Mouse (Mus musculus): ENCODE measurements at regions not wholly inside any gene's neighbourhood (a gene's known extent, or its start where the extent isn't known, plus 50 kb on each side); places are given as distances from the start of the nearest gene placed in this dataset.
A peak's percentile ranks its signal among the peaks of the same experiment; 100 is the strongest.
"Not testable (repeated sequence)": the region's sequence is repeated elsewhere in the genome, so short reads cannot be mapped to it uniquely, and the experiment has no call there.

DNA sequence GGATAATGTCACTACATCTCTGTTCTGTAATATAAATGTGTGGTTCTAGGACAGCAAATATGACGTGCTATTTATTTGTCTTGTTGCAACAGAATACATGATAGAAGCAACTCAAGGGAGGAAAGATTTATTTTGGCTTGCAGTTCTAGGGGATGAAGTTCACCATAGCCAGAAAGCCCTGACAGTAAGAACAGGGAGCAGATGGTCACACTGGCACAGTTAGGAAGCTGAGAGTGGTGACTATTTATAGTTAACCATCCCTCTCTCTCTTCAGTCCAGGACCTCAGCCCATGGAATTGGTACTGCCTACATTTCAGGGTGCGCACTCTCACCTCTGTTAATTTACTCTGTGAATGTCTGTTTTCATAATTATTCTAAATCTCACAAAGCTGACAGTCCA is 678.5 kb upstream of the Gm19410 start:
- Histone ChIP-seq H3K4me1 (replicated peaks; ENCODE audit: control insufficient read depth, insufficient read depth, low read length) (no peaks in the 10 kb centered on the region), H3K36me3 (ENCODE audit: control insufficient read depth, insufficient read depth, low read length) (no peaks in the 10 kb centered on the region), H3K9ac (ENCODE audit: low read length) (no peak overlapping the region), H3K27me3 (replicated peaks; ENCODE audit: control insufficient read depth, insufficient read depth, low read length) (no peaks in the 10 kb centered on the region), H3K27ac (ENCODE audit: low read depth) (no peak overlapping the region), H3K4me3 (ENCODE audit: low read depth, low read length) (no peak overlapping the region), H3K4me2 (ENCODE audit: low read length) (no peak overlapping the region), H3K9me3 (ENCODE audit: control insufficient read depth, low read length) (no peaks in the 10 kb centered on the region)
- no peak for ATAC-seq (replicated peaks; ENCODE audit: low FRiP score, low TSS enrichment, low read depth)
- WGBS, result 94% methylated on average over 2 of the region's 2 CpGs
- DNase-seq (ENCODE audit: low spot score), result no peak

DNA sequence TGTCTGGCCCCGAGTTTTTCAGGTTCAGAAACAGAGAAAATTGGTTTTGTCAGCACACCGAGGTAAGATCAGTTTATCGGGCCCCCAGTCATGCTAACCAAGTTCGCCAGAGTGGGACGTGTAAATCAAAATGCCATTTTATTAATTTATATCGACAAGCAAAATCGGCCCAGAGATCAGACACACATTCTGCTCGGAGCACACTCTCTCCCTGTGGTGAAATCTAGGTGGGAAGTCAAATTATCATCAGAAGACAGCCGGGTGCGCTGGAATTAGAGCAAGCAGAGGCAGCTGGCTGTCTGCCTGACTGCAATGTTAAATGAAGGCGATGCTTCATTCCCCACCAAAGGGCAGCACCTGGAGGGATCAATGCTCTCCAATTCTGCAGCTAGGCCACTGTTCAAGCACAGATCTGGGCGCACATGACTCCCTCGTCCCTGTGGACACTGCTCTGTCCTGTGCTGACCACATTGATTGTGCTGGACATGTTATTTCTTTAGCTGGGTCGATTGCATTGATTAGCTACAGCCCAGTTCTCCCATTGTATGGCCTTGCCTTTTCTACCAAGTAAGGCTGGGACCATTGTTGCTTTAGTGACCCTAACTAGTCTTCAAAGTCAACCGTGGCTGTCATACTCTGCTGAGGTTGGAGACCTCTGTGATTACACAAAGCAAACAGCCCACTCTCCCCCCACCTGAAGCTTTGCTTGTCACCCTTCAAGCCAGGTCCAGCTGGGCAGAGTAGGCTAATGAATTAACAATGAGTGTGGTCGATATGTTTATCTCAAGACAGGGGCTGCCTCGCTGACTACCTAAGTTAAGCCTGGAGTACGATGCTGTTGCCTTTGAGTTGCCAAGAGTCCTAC is 677.0 kb upstream of the Gm19410 start:
- Histone ChIP-seq H3K27me3 (replicated peaks; ENCODE audit: control insufficient read depth, insufficient read depth, low read length) (no peaks in the 10 kb centered on the region), H3K9ac (ENCODE audit: low read length) (no peak overlapping the region), H3K4me2 (ENCODE audit: low read length) (no peak overlapping the region), H3K9me3 (ENCODE audit: control insufficient read depth, low read length) (no peaks in the 10 kb centered on the region), H3K4me1 (replicated peaks; ENCODE audit: control insufficient read depth, insufficient read depth, low read length) (no peaks in the 10 kb centered on the region), H3K4me3 (ENCODE audit: low read depth, low read length) (no peak overlapping the region), H3K36me3 (ENCODE audit: control insufficient read depth, insufficient read depth, low read length) (no peaks in the 10 kb centered on the region), H3K27ac (ENCODE audit: low read depth) (no peak overlapping the region)
- no peak for ATAC-seq (replicated peaks; ENCODE audit: low FRiP score, low TSS enrichment, low read depth)
- no peak for DNase-seq (ENCODE audit: low spot score)
- WGBS, result 83% methylated on average over 18 of the region's 18 CpGs

DNA sequence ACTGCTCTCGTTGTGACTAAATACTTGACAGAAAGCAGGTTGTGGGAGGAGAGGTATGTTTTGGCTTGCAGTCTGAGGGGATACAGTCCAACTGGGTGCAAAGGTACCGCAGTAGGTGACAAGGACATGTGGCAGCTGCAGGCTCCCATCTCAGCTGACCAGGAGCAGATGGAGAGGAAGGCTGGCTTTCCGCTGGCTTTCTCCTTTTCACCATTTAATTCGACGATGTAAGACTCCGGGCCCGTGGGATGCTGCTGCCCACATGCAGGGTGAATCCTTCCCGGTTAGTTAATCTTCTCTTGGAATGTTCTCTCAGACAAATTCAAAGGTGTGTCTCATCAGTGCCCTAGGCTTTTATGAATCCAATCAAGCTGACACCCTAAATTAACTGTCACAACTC is 676.1 kb upstream of the Gm19410 start:
- Histone ChIP-seq H3K36me3 (ENCODE audit: control insufficient read depth, insufficient read depth, low read length) (no peaks in the 10 kb centered on the region), H3K4me3 (ENCODE audit: low read depth, low read length) (no peak overlapping the region), H3K27me3 (replicated peaks; ENCODE audit: control insufficient read depth, insufficient read depth, low read length) (no peaks in the 10 kb centered on the region), H3K27ac (ENCODE audit: low read depth) (no peak overlapping the region), H3K9ac (ENCODE audit: low read length) (no peak overlapping the region), H3K9me3 (ENCODE audit: control insufficient read depth, low read length) (no peaks in the 10 kb centered on the region), H3K4me2 (ENCODE audit: low read length) (no peak overlapping the region), H3K4me1 (replicated peaks; ENCODE audit: control insufficient read depth, insufficient read depth, low read length) (no peaks in the 10 kb centered on the region)
- no peak for ATAC-seq (replicated peaks; ENCODE audit: low FRiP score, low TSS enrichment, low read depth)
- 91% methylated on average over 8 of the region's 8 CpGs for WGBS
- no peak for DNase-seq (ENCODE audit: low spot score)

DNA sequence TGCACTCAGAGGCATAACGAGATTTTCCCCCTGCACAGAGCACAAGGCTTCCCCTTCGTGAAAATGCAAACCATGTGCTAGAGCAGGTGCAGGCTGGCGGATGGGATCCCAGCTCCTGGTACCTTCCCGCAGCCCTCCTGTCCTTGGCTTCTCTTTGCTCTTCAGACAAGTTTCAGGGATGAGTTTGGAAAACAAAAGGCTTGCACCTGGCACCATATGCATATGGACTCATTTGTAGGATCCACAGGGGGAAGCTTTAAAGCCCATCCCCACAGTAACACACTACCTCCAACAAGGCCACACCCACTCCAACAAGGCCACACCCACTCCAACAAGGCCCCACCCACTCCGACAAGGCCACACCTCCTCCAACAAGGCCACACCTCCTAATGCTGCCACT is 663.9 kb upstream of the Gm19410 start:
- H3K27me3 ChIP-seq (replicated peaks; ENCODE audit: control insufficient read depth, insufficient read depth, low read length), result no peaks in the 10 kb centered on the region
- no peaks in the 10 kb centered on the region for H3K9me3 ChIP-seq (ENCODE audit: control insufficient read depth, low read length)
- H3K27ac ChIP-seq (ENCODE audit: low read depth), result no peak overlapping the region
- DNase-seq (ENCODE audit: low spot score), result no peak
- H3K4me2 ChIP-seq (ENCODE audit: low read length), result no peak overlapping the region
- H3K9ac ChIP-seq (ENCODE audit: low read length), result no peak overlapping the region
- 83% methylated on average over 5 of the region's 5 CpGs for WGBS
- no peak; the same call in 1 of the 2 replicates for ATAC-seq (replicated peaks; ENCODE audit: low FRiP score, low TSS enrichment, low read depth)
- no peaks in the 10 kb centered on the region for H3K4me1 ChIP-seq (replicated peaks; ENCODE audit: control insufficient read depth, insufficient read depth, low read length)
- no peaks in the 10 kb centered on the region for H3K36me3 ChIP-seq (ENCODE audit: control insufficient read depth, insufficient read depth, low read length)
- no peak overlapping the region for H3K4me3 ChIP-seq (ENCODE audit: low read depth, low read length)

DNA sequence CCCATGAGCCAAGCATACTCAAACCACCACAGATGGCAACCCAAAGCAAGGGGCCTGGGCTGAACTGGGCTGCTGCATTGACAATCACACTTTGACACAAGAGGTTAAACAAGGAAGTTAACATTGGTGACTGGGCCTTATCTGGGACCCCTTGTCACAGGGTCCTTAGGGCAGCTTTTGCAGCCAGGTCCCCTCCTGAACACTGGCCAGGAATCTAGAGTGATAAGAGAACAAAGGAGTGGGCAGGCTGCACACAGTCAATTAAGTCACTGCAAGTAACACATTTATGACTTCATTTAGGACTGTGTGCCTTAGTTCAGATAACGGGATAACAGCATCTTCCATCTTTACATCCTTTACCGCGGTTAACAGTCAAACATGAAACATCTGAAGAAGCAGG is 663.5 kb upstream of the Gm19410 start:
- H3K27me3 ChIP-seq (replicated peaks; ENCODE audit: control insufficient read depth, insufficient read depth, low read length); H3K4me1 ChIP-seq (replicated peaks; ENCODE audit: control insufficient read depth, insufficient read depth, low read length); H3K4me3 ChIP-seq (ENCODE audit: low read depth, low read length); H3K36me3 ChIP-seq (ENCODE audit: control insufficient read depth, insufficient read depth, low read length); H3K9me3 ChIP-seq (ENCODE audit: control insufficient read depth, low read length); H3K9ac ChIP-seq (ENCODE audit: low read length); DNase-seq (ENCODE audit: low spot score); ATAC-seq (replicated peaks; ENCODE audit: low FRiP score, low TSS enrichment, low read depth); H3K4me2 ChIP-seq (ENCODE audit: low read length); H3K27ac ChIP-seq (ENCODE audit: low read depth): not testable (repeated sequence)
- WGBS, result 55% methylated on average over 3 of the region's 3 CpGs

DNA sequence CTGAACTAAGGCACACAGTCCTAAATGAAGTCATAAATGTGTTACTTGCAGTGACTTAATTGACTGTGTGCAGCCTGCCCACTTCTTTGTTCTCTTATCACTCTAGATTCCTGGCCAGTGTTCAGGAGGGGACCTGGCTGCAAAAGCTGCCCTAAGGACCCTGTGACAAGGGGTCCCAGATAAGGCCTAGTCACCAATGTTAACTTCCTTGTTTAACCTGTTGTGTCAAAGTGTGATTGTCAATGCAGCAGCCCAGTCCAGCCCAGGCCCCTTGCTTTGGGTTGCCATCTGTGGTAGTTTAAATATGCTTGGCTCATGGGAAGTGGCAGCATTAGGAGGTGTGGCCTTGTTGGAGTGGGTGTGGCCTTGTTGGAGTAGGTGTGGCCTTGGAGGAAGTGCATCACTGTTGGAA is 661.1 kb upstream of the Gm19410 start:
- DNase-seq (ENCODE audit: low spot score), result peak; percentile 60

DNA sequence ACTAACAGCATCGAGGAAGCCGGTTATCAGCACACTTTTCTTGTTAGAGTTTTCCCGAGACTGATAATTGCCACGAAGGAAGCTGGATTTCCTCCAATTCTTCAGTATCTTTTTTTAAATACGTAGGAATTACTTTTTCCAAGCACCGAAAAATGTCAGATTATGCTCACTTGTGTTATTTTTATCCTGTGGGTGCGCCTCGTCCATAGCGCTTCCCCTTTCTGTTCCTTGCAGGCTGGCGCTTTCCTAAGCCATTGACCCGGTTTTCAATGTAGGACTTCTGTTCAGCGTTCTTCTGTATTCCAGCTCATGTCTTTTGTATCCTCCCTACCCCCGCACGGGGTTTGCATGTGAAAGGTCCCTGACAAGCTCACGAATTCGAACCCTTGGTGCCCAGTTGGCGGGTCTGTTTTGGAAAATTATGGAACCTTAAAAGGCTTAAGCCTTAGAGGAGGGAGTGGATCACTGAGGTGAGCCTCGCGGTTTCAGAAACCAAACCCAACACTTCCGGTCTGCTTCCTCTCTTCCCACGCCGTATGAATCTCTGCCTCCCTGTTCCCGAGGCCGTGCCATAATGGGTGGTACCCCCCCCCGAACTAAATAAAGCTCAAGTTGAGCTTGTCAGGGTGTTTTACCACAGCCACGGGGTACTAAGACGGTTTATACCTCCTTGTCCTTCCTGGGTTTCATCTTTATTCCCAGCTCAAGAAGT is 655.9 kb upstream of the Gm19410 start:
- no peak for ATAC-seq (replicated peaks; ENCODE audit: low FRiP score, low TSS enrichment, low read depth)
- WGBS, result 82% methylated on average over 27 of the region's 27 CpGs
- H3K36me3 ChIP-seq (ENCODE audit: control insufficient read depth, insufficient read depth, low read length), result no peaks in the 10 kb centered on the region

More for the DNA sequence above, 661.1 kb upstream of the Gm19410 start:
- H3K4me3 ChIP-seq (ENCODE audit: low read depth, low read length); H3K4me2 ChIP-seq (ENCODE audit: low read length); H3K9me3 ChIP-seq (ENCODE audit: control insufficient read depth, low read length); H3K27me3 ChIP-seq (replicated peaks; ENCODE audit: control insufficient read depth, insufficient read depth, low read length); H3K36me3 ChIP-seq (ENCODE audit: control insufficient read depth, insufficient read depth, low read length); H3K27ac ChIP-seq (ENCODE audit: low read depth); H3K4me1 ChIP-seq (replicated peaks; ENCODE audit: control insufficient read depth, insufficient read depth, low read length); H3K9ac ChIP-seq (ENCODE audit: low read length): not testable (repeated sequence)
- ATAC-seq (replicated peaks; ENCODE audit: low FRiP score, low TSS enrichment, low read depth), result peak; percentile 78

DNA sequence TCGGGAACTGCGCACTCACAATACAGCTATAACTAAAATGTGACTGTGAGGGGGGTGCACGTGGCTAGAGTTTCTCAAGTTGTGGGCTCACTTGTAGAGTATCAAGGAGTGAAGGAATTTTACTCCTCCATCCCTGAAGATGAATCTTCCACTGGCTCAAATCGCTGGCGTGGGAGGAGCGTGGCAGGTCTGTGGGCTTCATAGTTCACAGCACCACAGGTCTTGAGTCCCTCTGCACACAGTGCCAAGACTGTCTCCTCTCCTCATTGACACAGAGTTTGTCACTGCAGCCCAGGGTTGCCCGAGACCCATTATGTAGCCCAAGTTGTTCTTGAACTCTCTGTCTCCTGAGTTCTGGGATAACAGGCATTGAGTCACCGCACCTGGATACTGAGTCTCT is 655.3 kb upstream of the Gm19410 start:
- H3K9me3 ChIP-seq (ENCODE audit: control insufficient read depth, low read length), result no peaks in the 10 kb centered on the region
- no peak for DNase-seq (ENCODE audit: low spot score)
- no peaks in the 10 kb centered on the region for H3K4me1 ChIP-seq (replicated peaks; ENCODE audit: control insufficient read depth, insufficient read depth, low read length)
- no peak overlapping the region for H3K27ac ChIP-seq (ENCODE audit: low read depth)
- no peak overlapping the region for H3K4me2 ChIP-seq (ENCODE audit: low read length)
- no peaks in the 10 kb centered on the region for H3K27me3 ChIP-seq (replicated peaks; ENCODE audit: control insufficient read depth, insufficient read depth, low read length)
- 90% methylated on average over 8 of the region's 8 CpGs for WGBS
- H3K9ac ChIP-seq (ENCODE audit: low read length), result no peak overlapping the region
- ATAC-seq (replicated peaks; ENCODE audit: low FRiP score, low TSS enrichment, low read depth), result no peak
- H3K4me3 ChIP-seq (ENCODE audit: low read depth, low read length), result no peak overlapping the region
- H3K36me3 ChIP-seq (ENCODE audit: control insufficient read depth, insufficient read depth, low read length), result no peaks in the 10 kb centered on the region

More for the DNA sequence above, 655.9 kb upstream of the Gm19410 start:
- Histone ChIP-seq H3K4me3 (ENCODE audit: low read depth, low read length) (no peak overlapping the region), H3K9ac (ENCODE audit: low read length) (no peak overlapping the region), H3K27ac (ENCODE audit: low read depth) (no peak overlapping the region), H3K4me2 (ENCODE audit: low read length) (no peak overlapping the region), H3K4me1 (replicated peaks; ENCODE audit: control insufficient read depth, insufficient read depth, low read length) (no peaks in the 10 kb centered on the region), H3K9me3 (ENCODE audit: control insufficient read depth, low read length) (no peaks in the 10 kb centered on the region), H3K27me3 (replicated peaks; ENCODE audit: control insufficient read depth, insufficient read depth, low read length) (no peaks in the 10 kb centered on the region)
- no peak for DNase-seq (ENCODE audit: low spot score)

DNA sequence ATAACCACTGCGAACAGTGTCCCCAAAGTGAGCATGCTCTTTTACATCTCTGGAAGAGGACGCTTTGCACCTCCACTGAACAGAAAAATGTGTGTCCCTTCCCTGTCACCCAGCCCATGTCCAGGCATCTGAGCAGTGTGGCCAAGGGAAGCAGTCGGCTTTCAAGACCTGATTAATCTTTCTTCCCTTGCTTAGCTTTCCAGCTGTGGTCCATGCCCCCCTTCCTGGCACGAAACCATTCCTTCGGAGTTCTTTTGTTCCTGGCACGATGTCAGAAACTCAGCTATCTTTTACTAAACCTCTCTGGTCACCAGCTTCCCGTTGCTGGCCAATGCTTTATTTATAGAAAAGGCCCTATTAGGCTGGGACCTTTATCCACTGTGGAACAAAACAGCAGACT is 654.5 kb upstream of the Gm19410 start:
- Histone ChIP-seq H3K4me1 (replicated peaks; ENCODE audit: control insufficient read depth, insufficient read depth, low read length) (no peaks in the 10 kb centered on the region), H3K27ac (ENCODE audit: low read depth) (no peak overlapping the region), H3K4me2 (ENCODE audit: low read length) (no peak overlapping the region), H3K9ac (ENCODE audit: low read length) (no peak overlapping the region), H3K9me3 (ENCODE audit: control insufficient read depth, low read length) (no peaks in the 10 kb centered on the region), H3K36me3 (ENCODE audit: control insufficient read depth, insufficient read depth, low read length) (no peaks in the 10 kb centered on the region), H3K27me3 (replicated peaks; ENCODE audit: control insufficient read depth, insufficient read depth, low read length) (no peaks in the 10 kb centered on the region), H3K4me3 (ENCODE audit: low read depth, low read length) (no peak overlapping the region)
- no peak for DNase-seq (ENCODE audit: low spot score)
- WGBS, result 68% methylated on average over 7 of the region's 7 CpGs
- no peak for ATAC-seq (replicated peaks; ENCODE audit: low FRiP score, low TSS enrichment, low read depth)

Data from intestine, embryonic 14.5 days (tissue).